Mouse (Mus musculus) brown adipose tissue, adult 24 weeks (tissue): ENCODE results near the gene Snrpe. TPM values are rescaled to one million over a fixed set of nuclear protein-coding genes. Genes with fewer than 3 reads are reported as not detected.

Source experiments
- H3K27ac ChIP-seq: fragments of 200-500 bp; replicated peaks from 2 replicates; pipeline ENCODE4 v1.5.1; 2012; ENCODE audit warnings: low read depth, mild to moderate bottlenecking, low read length
- H3K4me1 ChIP-seq: fragments of 200-500 bp; 2 replicates; pipeline ENCODE4 v1.6.1; 2012; ENCODE audit warnings: low read length, mixed read lengths; ENCODE audit not compliant: control insufficient read depth, insufficient read depth, insufficient read length
- H3K4me3 ChIP-seq: fragments of 200-500 bp; 2 replicates; pipeline ENCODE4 v1.5.1; 2012; ENCODE audit warnings: low read depth, mild to moderate bottlenecking, low read length, moderate library complexity; ENCODE audit not compliant: insufficient read depth
- polyA plus RNA-seq: library from polyadenylated mRNA; stranded (reverse); fragments of >200 nt; gene quantifications from 2 replicates; pipeline ENCODE4 v1.2.4, GENCODE M21; 2012; ENCODE audit not compliant: missing spikeins, insufficient read depth, insufficient read length

The Snrpe gene
- polyA plus RNA-seq, 1 experiment: 118 TPM

- H3K4me3 ChIP-seq: no peak overlapping the region
- H3K4me1 ChIP-seq: no peaks in the 10 kb centered on the region
- no peak overlapping the region for H3K27ac ChIP-seq
These were observed 6.9 kb downstream of the Snrpe start for GRCm38 (mm10) chr1:133603174-133603573.

GRCm38 (mm10) chr1:133596298-133597007, 13.6 kb downstream of the Snrpe start:
- Histone ChIP-seq H3K4me1 (no peaks in the 10 kb centered on the region), H3K4me3 (no peak overlapping the region), H3K27ac (no peak overlapping the region)

- H3K4me1 ChIP-seq: no peaks in the 10 kb centered on the region
- no peak overlapping the region for H3K4me3 ChIP-seq
- H3K27ac ChIP-seq: no peak overlapping the region
These were observed 24.0 kb downstream of the Snrpe start for GRCm38 (mm10) chr1:133585995-133586537.

- H3K4me3 ChIP-seq: no peak overlapping the region
- no peak overlapping the region for H3K27ac ChIP-seq
- no peaks in the 10 kb centered on the region for H3K4me1 ChIP-seq
These were observed 38.8 kb downstream of the Snrpe start for GRCm38 (mm10) chr1:133571293-133571692.

Other genes with a start within 250 kb of the Snrpe start
- not detected in 2 replicates for gene Etnk2, start 246.7 kb downstream of the Snrpe start, polyA plus RNA-seq
- 5.5 and 6.6 TPM in 2 replicates for gene Sox13, start 185.9 kb downstream of the Snrpe start, polyA plus RNA-seq
- gene Zbed6, start 50.6 kb upstream of the Snrpe start, polyA plus RNA-seq: 0.79 and 1.2 TPM in 2 replicates
- 4.6 and 5.4 TPM in 2 replicates for gene Gm38394, start 51.0 kb upstream of the Snrpe start, polyA plus RNA-seq
- gene Lax1, start 79.8 kb upstream of the Snrpe start, polyA plus RNA-seq: not detected in 2 replicates
- gene Atp2b4, start 190.8 kb upstream of the Snrpe start, polyA plus RNA-seq: 7.3 and 9.6 TPM in 2 replicates